Mouse (Mus musculus) megakaryocyte-erythroid progenitor cell, adult 5-6 weeks (primary cell): ENCODE measurements around the gene Mettl22. TPM values are rescaled to one million over a fixed set of nuclear protein-coding genes. Genes with fewer than 3 reads are reported as not detected.

ENCODE experiments used
- ATAC-seq: replicated peaks from 2 replicates; pipeline ENCODE4 v1.8.0; 2016; ENCODE audit warnings: mild to moderate bottlenecking, inconsistent platforms; ENCODE audit not compliant: severe bottlenecking, poor library complexity, low FRiP score, low TSS enrichment
- total RNA-seq, 2 experiments: library from RNA; stranded (forward) in 1 of 2; stranded (reverse) in 1 of 2; fragments of 200-1000, 215-1000 nt in 1 of 2; fragments of >200 nt in 1 of 2; fragmentation: Nextera tagmentation in 1 of 2; gene quantifications; 2 replicates each; pipeline ENCODE4 v1.2.3; 2014 to 2017

Mettl22 gene
- total RNA-seq, 2 experiments from 2014 or later = 17.1 to 47.9 TPM

DNA sequence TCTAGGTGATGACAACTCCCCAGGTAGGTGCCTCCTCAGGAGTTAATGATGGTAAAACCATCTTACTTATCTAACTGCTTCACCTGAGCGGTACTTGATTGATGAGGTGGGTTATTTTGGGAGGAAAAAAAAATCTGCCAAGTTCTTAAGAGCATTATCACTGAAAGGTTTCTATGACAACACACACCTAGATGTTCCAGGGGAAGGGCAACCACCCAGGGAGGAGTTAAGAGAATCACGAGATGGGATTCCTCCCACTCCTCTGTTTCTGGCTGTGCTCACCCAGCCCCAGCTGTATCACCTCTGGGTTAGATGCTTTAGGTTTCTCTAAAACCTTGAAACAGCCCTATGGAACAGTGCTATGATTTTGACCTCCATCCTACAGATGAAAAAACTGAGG, 26.4 kb downstream of the Mettl22 start:
- no peak for ATAC-seq

GRCm38 (mm10) chr16:8504271-8504670, 33.7 kb downstream of the Mettl22 start:
- no peak for ATAC-seq

GRCm38 (mm10) chr16:8509894-8510293, 39.3 kb downstream of the Mettl22 start:
- ATAC-seq = no peak

- ATAC-seq = no peak
These were observed 42.2 kb downstream of the Mettl22 start for GRCm38 (mm10) chr16:8512830-8513229.

GRCm38 (mm10) chr16:8513236-8513906, 42.8 kb downstream of the Mettl22 start, which contains the start of gene Abat:
Abat (plus strand) TSS chr16:8513429.
- ATAC-seq = peak; percentile 96

- ATAC-seq = no peak
These were observed 43.6 kb downstream of the Mettl22 start for GRCm38 (mm10) chr16:8514180-8514579.

- ATAC-seq = no peak
These were observed 49.9 kb downstream of the Mettl22 start for GRCm38 (mm10) chr16:8520525-8520924.

- no peak for ATAC-seq
These were observed 50.7 kb downstream of the Mettl22 start for GRCm38 (mm10) chr16:8521322-8521721.

DNA sequence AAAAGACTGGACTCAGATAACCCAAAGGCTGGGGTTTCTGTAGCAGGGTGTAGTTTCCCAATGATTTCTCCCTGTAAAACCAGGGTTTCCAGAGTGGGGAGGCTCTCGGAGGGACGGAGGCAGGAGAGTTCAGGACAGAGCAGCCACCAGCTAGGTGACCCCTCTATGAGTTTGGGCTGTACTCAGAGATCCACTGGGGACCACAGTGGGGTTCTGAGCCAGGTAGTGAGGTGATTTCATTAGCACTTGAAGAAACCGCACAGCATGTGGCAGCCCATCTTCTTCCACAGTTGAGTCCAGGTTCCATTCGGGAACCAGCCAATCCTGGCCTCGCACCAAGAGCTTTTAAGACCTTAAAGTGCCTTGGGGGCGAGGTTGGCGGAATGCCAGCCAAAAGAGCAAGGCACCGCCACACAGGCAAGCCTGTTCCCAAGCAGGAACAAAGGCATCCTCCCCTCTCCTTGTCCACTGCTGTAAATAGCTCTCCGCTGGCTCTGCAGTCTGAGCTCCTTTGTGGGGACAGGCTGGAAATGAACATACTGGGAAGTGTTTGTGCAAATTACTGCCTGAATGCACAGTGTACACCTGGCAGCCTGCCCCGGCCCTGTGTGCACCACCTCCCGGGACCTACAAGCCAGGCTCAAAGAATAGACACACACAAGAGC, 53.0 kb downstream of the Mettl22 start:
- ATAC-seq = no peak

- no peak for ATAC-seq
These were observed 53.7 kb downstream of the Mettl22 start for GRCm38 (mm10) chr16:8524163-8524847.

DNA sequence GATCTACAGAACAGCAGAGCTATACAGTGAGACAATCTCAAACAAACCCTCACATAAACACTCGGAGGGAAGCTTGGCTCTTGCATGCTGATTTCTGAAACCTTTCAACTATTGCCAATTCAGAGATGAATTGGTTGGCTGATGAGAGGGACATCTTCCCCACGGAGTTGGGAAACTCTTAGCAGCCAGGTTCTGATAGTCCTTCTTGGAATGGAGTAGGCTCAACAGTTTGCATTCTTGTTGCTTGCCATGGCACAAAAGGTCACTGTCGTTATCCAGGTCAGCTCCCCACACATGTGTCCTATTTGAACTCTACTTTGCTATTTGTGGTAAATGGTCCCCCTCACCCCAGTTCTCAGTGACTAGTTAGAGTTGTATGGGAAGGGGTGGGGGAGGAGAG, 54.7 kb downstream of the Mettl22 start:
- no peak for ATAC-seq

- ATAC-seq = no peak
These were observed 55.3 kb downstream of the Mettl22 start for GRCm38 (mm10) chr16:8525877-8526276.

GRCm38 (mm10) chr16:8529389-8529788, 58.8 kb downstream of the Mettl22 start:
- no peak for ATAC-seq

GRCm38 (mm10) chr16:8530018-8530417, 59.4 kb downstream of the Mettl22 start:
- ATAC-seq = peak; percentile 86

DNA sequence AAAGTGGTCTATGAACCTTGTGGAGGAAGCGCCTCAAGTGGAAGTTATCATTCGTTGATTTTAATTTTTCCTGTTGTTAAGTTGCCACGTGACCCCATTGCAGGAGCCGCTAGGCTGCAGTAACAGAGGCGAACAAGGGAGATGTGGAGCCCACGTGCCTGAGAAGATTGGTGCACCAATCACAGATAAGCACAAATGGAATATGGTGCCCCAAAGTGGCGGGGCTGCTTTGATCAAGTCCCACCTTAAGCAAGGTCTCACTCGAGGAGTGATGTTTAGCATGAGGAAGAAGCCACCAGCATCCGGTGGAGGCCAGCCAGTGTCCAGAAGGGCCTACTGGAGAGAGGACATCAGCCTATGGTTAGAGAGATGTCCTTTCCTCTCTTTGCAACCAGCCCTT, 61.9 kb downstream of the Mettl22 start:
- no peak for ATAC-seq

DNA sequence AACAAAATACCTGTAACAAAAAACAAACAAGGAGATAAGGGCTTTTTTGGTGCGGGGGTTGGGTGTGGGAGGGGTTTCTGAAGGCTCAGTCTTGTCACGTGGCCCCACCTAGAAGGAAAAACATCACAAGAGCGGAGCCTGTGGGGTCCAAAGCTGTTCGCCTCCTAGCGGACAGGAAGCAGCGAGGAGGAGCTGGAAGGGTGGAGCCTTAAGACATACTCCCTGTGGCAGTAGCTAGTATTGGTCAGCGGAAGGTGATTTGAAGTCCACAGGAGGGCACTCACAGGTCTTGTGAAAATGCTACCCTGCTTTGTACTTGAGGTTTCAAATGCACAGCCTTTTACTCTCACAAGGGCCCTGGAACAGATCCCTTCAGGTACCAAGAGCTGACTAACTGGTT, 62.3 kb downstream of the Mettl22 start:
- no peak for ATAC-seq

DNA sequence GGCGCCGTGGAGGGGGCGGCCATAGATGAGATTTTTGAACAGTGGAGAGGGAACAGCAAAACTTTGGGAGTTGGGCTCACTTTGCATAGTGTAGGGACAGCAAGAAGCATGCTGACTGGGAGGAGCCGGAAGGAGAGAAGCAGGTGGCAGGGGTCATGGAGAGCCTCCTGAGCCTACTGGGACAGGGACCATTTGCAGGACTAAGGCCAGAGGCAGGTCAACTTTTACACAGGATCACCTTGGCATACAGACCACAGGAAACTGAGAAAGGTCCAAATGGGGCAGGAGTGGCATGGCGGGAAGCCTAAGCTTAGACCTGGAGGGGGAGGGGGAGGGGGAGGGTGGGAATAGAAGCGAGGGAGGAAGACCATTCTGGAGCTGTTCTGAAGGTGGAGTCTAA, 62.9 kb downstream of the Mettl22 start:
- ATAC-seq = no peak

DNA sequence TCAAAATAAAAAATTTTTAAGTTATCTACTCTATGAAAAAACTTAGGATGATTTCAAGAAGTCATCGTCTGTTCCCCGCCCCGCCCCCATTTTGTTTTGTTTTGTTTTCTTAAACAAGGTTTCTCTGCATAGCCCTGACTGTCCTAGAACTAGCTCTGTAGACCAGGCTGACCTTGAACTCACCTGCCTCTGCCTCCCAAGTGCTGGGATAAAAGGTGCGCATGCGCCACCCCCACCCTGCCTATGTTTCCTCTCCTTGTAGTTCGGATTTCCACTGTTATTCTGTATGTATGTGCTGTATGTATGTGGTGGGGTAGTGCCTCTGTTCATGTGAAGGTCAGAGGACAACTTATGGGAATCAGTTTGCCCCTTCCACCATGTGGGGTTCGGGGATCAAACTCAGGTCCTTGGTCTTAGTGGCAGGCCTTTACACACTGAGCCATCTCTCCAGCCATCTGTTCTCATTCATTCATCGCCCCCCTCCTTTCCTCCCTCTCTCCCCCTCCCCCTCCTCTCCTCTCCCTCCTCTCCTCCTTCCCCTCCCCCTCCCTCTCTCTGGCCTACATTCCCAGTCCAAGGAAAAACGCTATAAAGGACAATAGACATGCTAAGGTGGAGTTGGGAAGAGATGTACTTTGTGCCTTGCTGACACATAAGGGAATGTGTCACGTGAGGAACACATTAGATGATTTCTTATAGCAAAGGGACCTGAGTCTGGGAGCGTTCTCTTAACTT, 64.0 kb downstream of the Mettl22 start:
- no peak for ATAC-seq

GRCm38 (mm10) chr16:8535411-8535810, 64.8 kb downstream of the Mettl22 start:
- ATAC-seq = no peak
